Mouse (Mus musculus) kidney, postnatal 0 days (tissue): Measurements from ENCODE around the gene Gucy2e. TPM values are rescaled to one million over a fixed set of nuclear protein-coding genes. Genes with fewer than 3 reads are reported as not detected.
A peak's percentile ranks its signal among the peaks of the same experiment; 100 is the strongest.

Source experiments
- ATAC-seq: fragments of 200-750 bp; cut with Nextera tagmentation; replicated peaks from 2 replicates; pipeline ENCODE4 v1.8.0; 2017; ENCODE audit warnings: low read depth, moderate number of reproducible peaks, moderate TSS enrichment, moderate library complexity; ENCODE audit not compliant: low FRiP score
- DNase-seq: peaks from one replicate; pipeline ENCODE4 v3.0.0-alpha.2; 2016; ENCODE audit warnings: low spot score
- H3K27ac ChIP-seq: fragments of 300-500 bp; sonication (generic); 2 replicates; pipeline ENCODE4 v1.5.1; 2014; ENCODE audit warnings: mild to moderate bottlenecking
- H3K27me3 ChIP-seq: fragments of 300-500 bp; sonication (generic); 2 replicates; pipeline ENCODE4 v1.6.1; 2014; ENCODE audit warnings: low read length, mixed read lengths; ENCODE audit not compliant: insufficient read depth
- H3K36me3 ChIP-seq: fragments of 300-500 bp; sonication (generic); 2 replicates; pipeline ENCODE4 v1.6.1; 2014; ENCODE audit warnings: low read length, mixed read lengths; ENCODE audit not compliant: insufficient read depth
- H3K4me1 ChIP-seq: fragments of 300-500 bp; sonication (generic); replicated peaks from 2 replicates; pipeline ENCODE4 v1.6.1; 2014; ENCODE audit warnings: antibody characterized with exemption, low read length, mixed read lengths; ENCODE audit not compliant: insufficient read depth
- H3K4me2 ChIP-seq: fragments of 300-500 bp; sonication (generic); 2 replicates; pipeline ENCODE4 v1.6.1; 2014; ENCODE audit warnings: mild to moderate bottlenecking, low read length, moderate library complexity, mixed read lengths
- H3K4me3 ChIP-seq: fragments of 300-500 bp; sonication (generic); replicated peaks from 2 replicates; pipeline ENCODE4 v1.5.1; 2014; ENCODE audit warnings: low read depth, low read length
- H3K9ac ChIP-seq: fragments of 300-500 bp; sonication (generic); 2 replicates; pipeline ENCODE4 v1.6.1; 2014; ENCODE audit warnings: low read depth, low read length
- H3K9me3 ChIP-seq: fragments of 300-500 bp; sonication (generic); replicated peaks from 2 replicates; pipeline ENCODE4 v1.6.1; 2016; ENCODE audit warnings: low read length, inconsistent platforms, mixed read lengths
- CTCF ChIP-seq: IDR thresholded peaks from 2 replicates; pipeline ENCODE4 v1.5.1; 2016; ENCODE audit warnings: antibody characterized with exemption, low read depth, mild to moderate bottlenecking, moderate library complexity
- WGBS: fragments of 180-500 bp; shearing (Covaris S2); extraction: QIAGEN DNeasy Blood & Tissue Kit; methylation state at CpG from one replicate; pipeline ENCODE4 v1.1.7; 2014; 5-methylcytosine and 5-hydroxymethylcytosine counted together
- polyA plus RNA-seq: library from polyadenylated mRNA; unstranded; fragments of >200 nt; fragmentation: Nextera tagmentation; extraction: Ambion mirVana; gene quantifications from 2 replicates; pipeline ENCODE4 v1.2.1, GENCODE M21; 2015

Gucy2e gene
- polyA plus RNA-seq, 1 experiment from 2014 or later: 0.24 TPM

GRCm38 (mm10) chr11:69225715-69226114 lies 11.1 kb downstream of the Gucy2e start:
- Histone ChIP-seq H3K27ac (no peak overlapping the region), H3K27me3 (no peaks in the 10 kb centered on the region; the same call in 1 of the 2 replicates), H3K4me2 (no peak overlapping the region), H3K9me3 (no peaks in the 10 kb centered on the region), H3K4me3 (no peak overlapping the region), H3K36me3 (no peaks in the 10 kb centered on the region), H3K4me1 (no peaks in the 10 kb centered on the region), H3K9ac (no peak overlapping the region)
- TF ChIP-seq CTCF: no peak
- WGBS: 73% methylated on average over 1 of the region's 1 CpGs
- ATAC-seq (no peak), DNase-seq (no peak)

GRCm38 (mm10) chr11:69223101-69223500 lies 13.7 kb downstream of the Gucy2e start:
- Histone ChIP-seq H3K4me3 (no peak overlapping the region), H3K27me3 (no peaks in the 10 kb centered on the region; the same call in 1 of the 2 replicates), H3K36me3 (no peaks in the 10 kb centered on the region), H3K9ac (no peak overlapping the region), H3K4me2 (no peak overlapping the region), H3K27ac (no peak overlapping the region), H3K4me1 (no peaks in the 10 kb centered on the region), H3K9me3 (no peaks in the 10 kb centered on the region)
- 79% methylated on average over 4 of the region's 4 CpGs for WGBS
- ATAC-seq (no peak), DNase-seq (no peak)
- no peak for TF ChIP-seq CTCF

- no peak for ATAC-seq
- Histone ChIP-seq H3K4me3 (no peak overlapping the region), H3K27me3 (no peaks in the 10 kb centered on the region), H3K9ac (no peak overlapping the region), H3K9me3 (no peaks in the 10 kb centered on the region), H3K36me3 (no peaks in the 10 kb centered on the region), H3K4me1 (no peaks in the 10 kb centered on the region), H3K4me2 (no peak overlapping the region), H3K27ac (no peak overlapping the region)
- DNase-seq: no peak
- WGBS: 69% methylated on average over 4 of the region's 4 CpGs
- TF ChIP-seq CTCF: no peak
Observed at GRCm38 (mm10) chr11:69221070-69221469, 15.8 kb downstream of the Gucy2e start.

- no peak for ATAC-seq
- Histone ChIP-seq H3K9me3 (no peaks in the 10 kb centered on the region), H3K4me3 (no peak overlapping the region), H3K4me2 (no peak overlapping the region), H3K27ac (no peak overlapping the region), H3K9ac (no peak overlapping the region), H3K36me3 (no peaks in the 10 kb centered on the region), H3K27me3 (no peaks in the 10 kb centered on the region), H3K4me1 (no peaks in the 10 kb centered on the region)
- no peak for TF ChIP-seq CTCF
- no peak for DNase-seq
- WGBS: 63% methylated on average over 2 of the region's 2 CpGs
Observed at GRCm38 (mm10) chr11:69218661-69219060, 18.2 kb downstream of the Gucy2e start.

- Histone ChIP-seq H3K27ac (no peak overlapping the region), H3K36me3 (no peaks in the 10 kb centered on the region), H3K4me3 (no peak overlapping the region), H3K4me2 (no peak overlapping the region), H3K9me3 (no peaks in the 10 kb centered on the region), H3K4me1 (no peaks in the 10 kb centered on the region), H3K27me3 (no peaks in the 10 kb centered on the region), H3K9ac (no peak overlapping the region)
- ATAC-seq (no peak), DNase-seq (no peak)
- no peak for TF ChIP-seq CTCF
- WGBS: 87% methylated on average over 5 of the region's 5 CpGs
Observed at GRCm38 (mm10) chr11:69217411-69217810, 19.4 kb downstream of the Gucy2e start.

GRCm38 (mm10) chr11:69211431-69211830 lies 25.4 kb downstream of the Gucy2e start:
- H3K36me3 ChIP-seq: no peaks in the 10 kb centered on the region
- no peaks in the 10 kb centered on the region; the same call in 1 of the 2 replicates for H3K27me3 ChIP-seq
- 0 out of 2 replicates have a peak overlapping the region, but pooled peaks have one; percentile 23 for H3K9ac ChIP-seq
- DNase-seq: peak; percentile 81
- no peak for TF ChIP-seq CTCF
- WGBS: 11% methylated on average over 2 of the region's 2 CpGs
- H3K4me3 ChIP-seq: peak overlapping the region; percentile 22; the same call in 1 of the 2 replicates
- H3K4me1 ChIP-seq: no peaks in the 10 kb centered on the region
- peak overlapping the region; percentile 45 for H3K4me2 ChIP-seq
- no peaks in the 10 kb centered on the region for H3K9me3 ChIP-seq
- ATAC-seq: 0 out of 2 replicates have a peak, but pooled peaks have one; percentile 61
- no peak overlapping the region for H3K27ac ChIP-seq
